Mouse (Mus musculus) embryonic facial prominence, embryonic 14.5 days (tissue): Measurements from ENCODE around the gene Rufy3. TPM values are rescaled to one million over a fixed set of nuclear protein-coding genes. Genes with fewer than 3 reads are reported as not detected.
A peak's percentile ranks its signal among the peaks of the same experiment; 100 is the strongest.
"Not testable (repeated sequence)": the region's sequence is repeated elsewhere in the genome, so short reads cannot be mapped to it uniquely, and the experiment has no call there.

Experiments used
- ATAC-seq: fragments of 200-750 bp; cut with Nextera tagmentation; 2 replicates; pipeline ENCODE4 v1.8.0; 2017; ENCODE audit warnings: low read depth, moderate number of reproducible peaks, moderate TSS enrichment
- DNase-seq: peaks from one replicate; pipeline ENCODE4 v3.0.0-alpha.2; 2015; ENCODE audit warnings: low spot score
- H3K27ac ChIP-seq: fragments of 300-500 bp; sonication (generic); replicated peaks from 2 replicates; pipeline ENCODE4 v1.5.1; 2014; ENCODE audit warnings: low read depth, mild to moderate bottlenecking, low read length, moderate library complexity
- H3K27me3 ChIP-seq: fragments of 300-500 bp; sonication (generic); replicated peaks from 2 replicates; pipeline ENCODE4 v1.6.1; 2014; ENCODE audit warnings: low read length; ENCODE audit not compliant: control insufficient read depth, insufficient read depth
- H3K36me3 ChIP-seq: fragments of 300-500 bp; sonication (generic); 2 replicates; pipeline ENCODE4 v1.6.1; 2014; ENCODE audit warnings: low read length, mixed read lengths; ENCODE audit not compliant: control insufficient read depth, insufficient read depth
- H3K4me1 ChIP-seq: fragments of 300-500 bp; sonication (generic); 2 replicates; pipeline ENCODE4 v1.6.1; 2014; ENCODE audit warnings: antibody characterized with exemption, low read length; ENCODE audit not compliant: control insufficient read depth, insufficient read depth
- H3K4me2 ChIP-seq: fragments of 300-500 bp; sonication (generic); 2 replicates; pipeline ENCODE4 v1.6.1; 2014; ENCODE audit warnings: low read depth, mild to moderate bottlenecking, low read length, moderate library complexity, mixed read lengths
- H3K4me3 ChIP-seq: fragments of 300-500 bp; sonication (generic); 2 replicates; pipeline ENCODE4 v1.5.1; 2014; ENCODE audit warnings: low read depth, mild to moderate bottlenecking, low read length
- H3K9ac ChIP-seq: fragments of 300-500 bp; sonication (generic); 2 replicates; pipeline ENCODE4 v1.6.1; 2014; ENCODE audit warnings: low read depth, mild to moderate bottlenecking, low read length, moderate library complexity, mixed read lengths
- H3K9me3 ChIP-seq: fragments of 300-500 bp; sonication (generic); 2 replicates; pipeline ENCODE4 v1.6.1; 2016; ENCODE audit warnings: low read length; ENCODE audit not compliant: control insufficient read depth
- WGBS: fragments of 180-500 bp; shearing (Covaris S2); extraction: QIAGEN DNeasy Blood & Tissue Kit; methylation state at CpG from one replicate; pipeline ENCODE4 v1.1.7; 2014; 5-methylcytosine and 5-hydroxymethylcytosine counted together
- polyA plus RNA-seq: library from polyadenylated mRNA; unstranded; fragments of >200 nt; fragmentation: Nextera tagmentation; extraction: Ambion mirVana; gene quantifications from 2 replicates; pipeline ENCODE4 v1.2.1, GENCODE M21; 2014

Gene Rufy3
- 16.9 and 18.7 TPM in 2 replicates for polyA plus RNA-seq

DNA sequence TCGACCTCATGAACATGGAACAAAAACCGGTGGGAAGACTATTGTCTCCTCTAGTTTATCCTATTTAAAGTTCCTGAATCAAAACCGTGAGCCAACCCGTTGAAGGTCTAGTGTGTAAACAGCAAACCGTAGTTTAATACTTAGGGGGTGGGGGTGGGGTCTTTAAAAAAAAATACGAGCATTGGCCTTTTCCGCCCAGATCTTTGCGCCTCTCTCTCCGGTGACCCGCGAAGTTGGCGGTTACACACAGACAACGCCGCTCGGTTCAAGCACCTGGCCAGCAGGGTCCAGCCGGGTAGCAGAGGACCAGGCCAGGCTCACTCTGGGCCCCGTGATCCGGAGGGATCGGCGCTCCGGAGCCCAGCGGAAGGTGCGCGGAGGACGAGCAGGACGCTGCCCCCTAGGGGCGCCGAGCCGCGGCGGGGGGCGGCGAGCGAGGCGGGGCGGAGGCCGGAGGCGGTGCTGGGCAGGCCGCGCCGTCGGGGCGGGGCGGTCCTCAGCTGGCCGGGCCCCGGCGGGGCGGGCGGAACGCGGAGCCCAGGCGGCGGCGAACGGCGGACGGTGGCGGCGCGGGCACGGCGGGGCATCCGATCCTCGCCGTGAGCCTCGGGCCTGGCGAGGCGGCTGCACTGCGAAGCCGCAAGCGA lies at the start of gene Rufy3:
Rufy3 (plus strand) TSS at position 540 of the 647 bp plus-strand sequence.
- WGBS: 0% methylated on average over 24 of the region's 71 CpGs
- Histone ChIP-seq H3K9me3 (no peaks in the 10 kb centered on the region; the same call in 1 of the 2 replicates), H3K36me3 (no peaks in the 10 kb centered on the region), H3K4me3 (peak within 1 kb of the TSS; percentile 84), H3K27ac (peak within 1 kb of the TSS; percentile 82), H3K4me1 (peaks cover 13% of the 10 kb centered on the region), H3K4me2 (peak within 1 kb of the TSS; percentile 67), H3K9ac (peak within 1 kb of the TSS; percentile 83), H3K27me3 (no peaks in the 10 kb centered on the region)
- ATAC-seq (peak; percentile 92), DNase-seq (peak; percentile 88)

DNA sequence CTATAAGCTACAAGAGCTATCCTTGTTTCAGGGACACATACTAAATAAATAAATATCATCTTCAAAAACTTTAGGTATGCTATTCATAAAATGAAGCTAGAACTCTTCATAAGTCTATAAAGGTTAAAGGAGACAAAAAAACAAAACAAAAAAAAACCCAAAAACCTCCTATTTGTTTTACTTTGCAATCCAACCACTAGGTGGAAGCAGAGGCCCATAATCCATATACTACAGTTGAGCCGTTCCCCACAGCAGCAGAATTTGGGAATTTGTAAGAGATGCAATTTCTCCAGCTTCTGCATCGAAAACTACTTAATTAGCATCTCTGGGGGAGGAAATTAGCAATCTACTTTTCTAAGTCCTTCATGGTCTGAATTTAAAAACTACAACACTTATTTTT lies 45.6 kb upstream of the Rufy3 start:
- ATAC-seq: 0 out of 2 replicates have a peak, but pooled peaks have one; percentile 44
- Histone ChIP-seq H3K27ac (no peak overlapping the region), H3K9ac (no peak overlapping the region), H3K4me1 (no peaks in the 10 kb centered on the region), H3K4me3 (no peak overlapping the region), H3K4me2 (no peak overlapping the region), H3K27me3 (no peaks in the 10 kb centered on the region), H3K9me3 (no peaks in the 10 kb centered on the region), H3K36me3 (no peaks in the 10 kb centered on the region)
- whole genome bisulfite sequencing: 4% methylated on average over 2 of the region's 2 CpGs
- DNase-seq: peak; percentile 68

DNA sequence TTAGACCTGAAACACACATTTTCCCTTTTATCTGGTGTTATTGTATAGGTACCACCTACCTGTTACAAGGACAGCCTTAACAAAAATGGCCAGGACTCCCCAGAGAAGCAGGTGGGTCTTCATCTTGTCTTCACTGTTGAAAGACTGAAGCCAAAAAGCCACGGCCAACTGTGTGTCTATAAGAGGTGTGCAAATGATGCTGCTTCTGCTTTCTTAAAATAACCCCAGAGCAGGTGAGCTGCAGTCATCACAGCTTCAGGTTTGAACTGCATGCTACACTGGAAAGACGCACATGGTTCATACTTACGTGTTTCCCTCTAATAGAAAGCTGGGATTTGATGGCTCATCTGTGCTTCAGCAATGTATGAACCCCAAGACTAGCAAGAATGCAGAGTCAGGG lies 37.2 kb upstream of the Rufy3 start, which contains the start of gene Jchain:
Jchain (minus strand) TSS at position 235 of the 400 bp plus-strand sequence.
- Histone ChIP-seq H3K4me2 (no peak within 1 kb of the TSS), H3K36me3 (no peaks in the 10 kb centered on the region), H3K9me3 (no peaks in the 10 kb centered on the region), H3K4me1 (no peaks in the 10 kb centered on the region), H3K27ac (no peak within 1 kb of the TSS), H3K9ac (no peak within 1 kb of the TSS), H3K27me3 (no peaks in the 10 kb centered on the region), H3K4me3 (no peak within 1 kb of the TSS)
- ATAC-seq (no peak), DNase-seq (no peak)
- 81% methylated on average over 3 of the region's 3 CpGs for WGBS

DNA sequence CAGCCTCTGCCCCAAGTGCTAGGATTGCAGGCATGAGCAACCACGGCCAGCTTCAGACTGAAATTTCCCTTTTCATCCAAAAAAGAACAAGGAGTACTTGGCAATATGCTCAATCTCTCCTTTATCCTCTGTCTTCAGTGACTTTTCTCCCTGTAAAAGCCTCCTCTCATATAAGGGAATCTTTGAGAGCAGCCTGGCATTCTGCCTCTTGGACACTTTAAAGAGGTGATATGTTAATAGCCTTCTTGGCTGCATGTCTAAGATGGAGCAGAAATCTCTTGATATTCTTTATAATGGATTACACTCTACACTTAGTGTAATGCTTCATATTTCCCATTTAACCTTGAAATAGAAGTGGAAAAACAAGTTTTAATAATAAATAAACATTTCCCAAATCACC lies 33.9 kb upstream of the Rufy3 start:
- no peaks in the 10 kb centered on the region for H3K4me1 ChIP-seq
- WGBS: 76% methylated on average over 1 of the region's 1 CpGs

DNA sequence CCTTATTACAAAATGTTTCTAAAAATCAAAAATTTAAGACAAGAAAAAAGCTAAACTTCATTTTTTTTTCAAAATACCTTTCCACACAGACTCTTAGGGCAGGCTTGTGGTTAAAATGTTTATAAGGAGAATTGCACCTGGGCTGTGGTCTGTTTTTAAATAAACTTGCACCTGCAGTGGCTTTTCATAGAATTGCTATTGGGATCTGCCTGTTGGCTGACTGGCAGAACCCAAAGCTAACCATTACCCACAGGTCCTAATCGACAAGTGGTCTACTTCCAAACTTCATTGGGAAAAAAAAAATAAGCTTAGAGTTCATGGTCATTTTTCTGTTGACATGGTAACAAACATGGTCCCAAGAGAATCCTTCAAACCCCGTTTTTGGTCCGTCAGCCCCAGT lies 30.1 kb upstream of the Rufy3 start:
- H3K9me3 ChIP-seq: no peaks in the 10 kb centered on the region
- H3K36me3 ChIP-seq: no peaks in the 10 kb centered on the region
- H3K9ac ChIP-seq: no peak overlapping the region
- H3K27me3 ChIP-seq: no peaks in the 10 kb centered on the region
- ATAC-seq (no peak), DNase-seq (no peak)
- H3K27ac ChIP-seq: no peak overlapping the region
- H3K4me1 ChIP-seq: no peaks in the 10 kb centered on the region
- WGBS: 65% methylated on average over 3 of the region's 3 CpGs
- H3K4me2 ChIP-seq: no peak overlapping the region
- no peak overlapping the region for H3K4me3 ChIP-seq

More for the DNA sequence above, 33.9 kb upstream of the Rufy3 start:
- no peak overlapping the region for H3K4me3 ChIP-seq
- H3K27me3 ChIP-seq: no peaks in the 10 kb centered on the region
- no peak for DNase-seq
- no peak overlapping the region for H3K27ac ChIP-seq
- no peaks in the 10 kb centered on the region for H3K9me3 ChIP-seq
- H3K9ac ChIP-seq: no peak overlapping the region
- H3K4me2 ChIP-seq: no peak overlapping the region
- no peaks in the 10 kb centered on the region for H3K36me3 ChIP-seq
- ATAC-seq: no peak

DNA sequence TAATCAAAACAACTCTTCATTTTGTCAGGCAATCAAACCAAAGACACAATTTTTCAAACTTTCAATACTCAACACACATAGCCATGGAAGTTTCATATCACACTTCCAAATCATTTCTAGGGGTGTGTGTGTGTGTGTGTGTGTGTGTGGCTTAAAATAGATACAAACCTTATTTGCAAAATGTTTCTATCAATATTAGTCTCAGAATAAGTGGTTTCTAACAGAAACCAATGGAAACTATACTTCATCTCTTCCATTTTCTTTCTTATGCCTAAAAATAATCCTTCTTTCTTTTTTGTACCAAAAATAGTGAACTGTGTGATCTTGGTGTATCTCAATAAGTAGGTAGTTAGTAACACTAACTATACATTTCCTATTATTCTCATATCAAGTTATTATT lies 24.0 kb upstream of the Rufy3 start:
- H3K9ac ChIP-seq: no peak overlapping the region
- H3K4me3 ChIP-seq: no peak overlapping the region
- ATAC-seq (no peak), DNase-seq (no peak)
- no peak overlapping the region for H3K4me2 ChIP-seq
- H3K27me3 ChIP-seq: no peaks in the 10 kb centered on the region
- H3K27ac ChIP-seq: no peak overlapping the region
- H3K36me3 ChIP-seq: no peaks in the 10 kb centered on the region
- H3K4me1 ChIP-seq: no peaks in the 10 kb centered on the region
- no peaks in the 10 kb centered on the region for H3K9me3 ChIP-seq

DNA sequence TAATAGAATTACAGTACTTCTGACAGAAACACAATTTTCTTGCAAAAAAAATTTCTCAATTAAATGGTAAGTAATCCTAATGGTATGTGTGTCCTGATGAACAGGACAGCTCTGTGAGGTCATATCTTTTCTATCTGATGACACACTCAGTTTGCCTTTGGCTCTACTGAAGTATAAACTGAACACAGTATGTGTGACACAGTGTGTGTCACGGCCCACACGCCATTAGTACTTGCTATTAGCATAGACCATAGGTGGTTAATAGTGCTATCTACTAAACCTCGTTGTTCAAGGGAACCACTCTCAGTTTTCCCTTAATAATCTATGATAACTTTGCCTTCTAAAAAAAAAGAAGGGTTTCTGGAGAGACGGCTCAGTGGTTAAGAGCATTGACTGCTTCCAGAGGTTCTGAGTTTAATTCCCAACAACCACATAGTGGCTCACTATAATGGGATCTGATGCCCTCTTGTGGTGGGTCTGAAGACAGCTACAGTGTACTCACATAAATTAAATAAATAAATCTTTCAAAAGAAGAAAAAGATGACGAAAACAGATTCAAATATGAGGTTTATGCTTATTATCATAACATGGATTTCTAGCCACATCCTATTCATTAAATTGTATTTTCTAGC lies 22.1 kb upstream of the Rufy3 start:
- Histone ChIP-seq H3K27ac (no peak overlapping the region), H3K4me2 (no peak overlapping the region), H3K9ac (no peak overlapping the region), H3K9me3 (no peaks in the 10 kb centered on the region), H3K36me3 (no peaks in the 10 kb centered on the region), H3K4me1 (no peaks in the 10 kb centered on the region), H3K4me3 (no peak overlapping the region), H3K27me3 (no peaks in the 10 kb centered on the region)
- WGBS: 58% methylated on average over 5 of the region's 5 CpGs
- ATAC-seq: peak; percentile 77
- peak; percentile 68 for DNase-seq

DNA sequence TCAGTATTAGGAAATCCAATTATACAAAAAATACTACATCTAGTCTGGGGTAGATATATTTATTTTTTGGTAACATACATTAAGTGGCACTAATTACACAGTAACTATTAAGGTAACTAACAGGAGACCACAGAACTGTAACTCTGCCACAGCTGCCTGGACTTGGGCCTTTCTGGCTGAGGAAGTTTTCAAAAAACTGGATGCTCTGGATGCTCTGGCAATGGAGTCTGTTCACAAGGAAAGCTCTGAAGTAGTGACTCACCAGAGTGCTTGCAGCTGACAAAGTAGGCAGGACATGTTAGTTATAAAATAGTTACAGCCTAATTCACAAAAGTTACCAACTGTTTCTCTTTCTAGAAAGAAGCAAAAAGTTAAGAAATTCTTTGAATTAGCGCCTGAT lies 20.4 kb upstream of the Rufy3 start:
- WGBS: 88% methylated on average over 1 of the region's 1 CpGs
- not testable (repeated sequence) for H3K27me3 ChIP-seq, H3K27ac ChIP-seq, H3K4me1 ChIP-seq, H3K4me3 ChIP-seq, DNase-seq, ATAC-seq, H3K4me2 ChIP-seq, H3K9ac ChIP-seq, H3K9me3 ChIP-seq, H3K36me3 ChIP-seq

DNA sequence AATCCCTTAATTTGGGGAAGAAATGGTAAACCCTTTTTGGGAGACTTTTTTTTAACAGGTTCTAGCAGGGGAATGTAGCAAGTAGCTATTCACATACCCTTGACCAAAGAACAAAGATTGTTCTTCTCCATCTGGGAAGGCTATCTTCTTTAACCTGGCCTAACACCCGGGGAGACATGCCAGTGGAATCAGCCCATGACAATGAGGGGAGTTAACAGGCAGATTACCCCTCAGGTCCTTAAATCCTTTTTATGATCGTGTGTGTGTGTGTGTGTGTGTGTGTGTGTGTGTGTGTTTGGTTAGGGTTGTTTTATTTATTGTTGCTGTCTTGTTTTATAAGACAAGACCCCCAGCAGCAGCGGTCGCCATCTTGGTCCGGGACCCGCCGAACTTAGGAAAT lies 19.3 kb upstream of the Rufy3 start:
- Histone ChIP-seq H3K36me3 (no peaks in the 10 kb centered on the region), H3K4me2 (no peak overlapping the region), H3K27ac (no peak overlapping the region), H3K9me3 (no peaks in the 10 kb centered on the region), H3K27me3 (no peaks in the 10 kb centered on the region), H3K4me3 (no peak overlapping the region), H3K4me1 (no peaks in the 10 kb centered on the region), H3K9ac (no peak overlapping the region)
- ATAC-seq (no peak), DNase-seq (no peak)
- 84% methylated on average over 7 of the region's 7 CpGs for WGBS
